Mouse (Mus musculus) left cerebral cortex, postnatal 10 days (tissue): ENCODE measurements around the gene Spesp1. TPM values are rescaled to one million over a fixed set of nuclear protein-coding genes. Genes with fewer than 3 reads are reported as not detected.

ENCODE experiments used
- DNase-seq, 2 experiments: peaks; one replicate each; pipeline ENCODE4 v3.0.0; 2021 to 2022; ENCODE audit warnings: low spot score in 2 of 2, mixed read lengths in 1 of 2; ENCODE audit errors: extremely low spot score in 1 of 2
- intact Hi-C: fragments of 180-260 bp; cut with DNase I; formaldehyde crosslinking; loops from one replicate; pipeline ENCODE4 v1.15.1; 2025
- total RNA-seq, 2 experiments: library from RNA; stranded (reverse); gene quantifications; 2 replicates each; pipeline ENCODE4 v1.2.3; 2021

The Spesp1 gene
- total RNA-seq, result not detected

GRCm38 (mm10) chr9:62281991-62282390 lies at the start of gene Spesp1:
Gene Spesp1, minus strand, starts transcription at chr9:62282208.
- intact Hi-C loops, result loop anchor here (10.0 kb wide), 1 partner anchor 843 kb away; no protein-coding TSS in a partner anchor

DNA sequence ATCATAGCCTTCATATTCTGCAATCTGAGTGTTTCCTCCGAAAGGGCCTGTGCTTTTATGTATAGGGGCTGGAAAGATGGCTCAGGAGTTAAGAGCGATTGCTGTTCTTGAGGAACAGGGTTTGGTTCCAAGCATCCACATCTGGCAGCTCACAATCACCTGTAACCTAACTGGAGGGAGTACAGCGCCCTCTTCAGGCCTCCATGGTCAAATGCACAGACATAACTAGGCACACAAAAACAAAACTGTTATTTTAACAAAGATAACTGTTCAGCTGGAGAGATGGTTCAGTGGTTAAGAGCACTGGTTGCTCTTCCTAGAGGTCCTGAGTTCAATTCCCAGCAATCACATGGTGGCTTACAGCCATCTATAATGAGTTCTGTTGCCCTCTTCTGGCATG lies 44.0 kb upstream of the Spesp1 start:
- intact Hi-C loops, result no loop called here
- no peak for DNase-seq

More at GRCm38 (mm10) chr9:62281991-62282390, at the start of gene Spesp1:
- peak in 1 of 2 experiments; percentile 36 for DNase-seq

DNA sequence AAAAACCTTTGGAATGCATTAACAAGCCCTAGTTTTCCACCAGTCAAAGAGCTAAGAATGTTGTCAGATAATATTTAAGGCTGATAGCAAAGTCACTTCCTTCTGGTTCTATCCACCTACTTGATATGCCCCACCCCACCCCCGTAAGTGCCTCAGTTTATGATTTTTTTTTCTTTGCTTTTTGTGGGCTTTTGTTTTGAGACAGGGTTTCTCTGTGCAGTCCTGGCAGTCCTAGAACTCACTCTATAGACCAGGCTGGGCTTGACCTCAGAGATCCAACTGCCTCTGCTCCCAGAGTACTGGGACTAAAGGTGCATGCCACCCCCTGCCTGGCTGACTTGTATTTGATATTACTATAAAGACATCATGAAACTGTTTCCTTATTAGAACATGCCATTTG lies 41.8 kb upstream of the Spesp1 start:
- DNase-seq, result no peak
- intact Hi-C loops, result no loop called here

- intact Hi-C loops, result no loop called here
- DNase-seq, result no peak
Measured at GRCm38 (mm10) chr9:62318729-62319128, 36.7 kb upstream of the Spesp1 start.

DNA sequence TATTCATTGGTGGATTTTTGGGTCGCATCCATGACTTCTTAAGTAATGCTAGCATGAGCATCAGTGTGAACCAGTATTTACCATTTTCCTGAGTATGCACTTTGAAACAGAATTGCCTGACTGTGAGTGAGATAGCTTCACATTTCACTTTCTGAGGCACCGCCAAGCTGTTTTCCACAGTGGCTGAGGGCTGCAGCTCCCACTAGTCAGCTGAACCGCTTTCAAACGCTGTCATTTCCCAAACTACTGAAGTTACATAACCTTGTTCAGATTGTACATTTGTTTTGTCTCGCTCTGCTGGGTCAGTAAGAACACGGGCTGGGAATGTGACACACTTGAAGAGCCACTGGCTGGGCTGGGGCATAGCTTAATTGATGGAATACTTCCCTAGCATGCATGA lies 33.5 kb upstream of the Spesp1 start:
- intact Hi-C loops, result no loop called here
- no peak for DNase-seq

GRCm38 (mm10) chr9:62296891-62297290 lies 14.9 kb upstream of the Spesp1 start:
- intact Hi-C loops, result loop anchor here (5.0 kb wide), 3 partner anchors 35 to 115 kb away; no protein-coding TSS in a partner anchor
- no peak for DNase-seq

- peak; percentile 79 to 83 for DNase-seq
- intact Hi-C loops, result loop anchor here (2.0 to 5.0 kb wide), 4 partner anchors 37 to 256 kb away; no protein-coding TSS in a partner anchor
Measured at GRCm38 (mm10) chr9:62295006-62295698, 13.1 kb upstream of the Spesp1 start.

DNA sequence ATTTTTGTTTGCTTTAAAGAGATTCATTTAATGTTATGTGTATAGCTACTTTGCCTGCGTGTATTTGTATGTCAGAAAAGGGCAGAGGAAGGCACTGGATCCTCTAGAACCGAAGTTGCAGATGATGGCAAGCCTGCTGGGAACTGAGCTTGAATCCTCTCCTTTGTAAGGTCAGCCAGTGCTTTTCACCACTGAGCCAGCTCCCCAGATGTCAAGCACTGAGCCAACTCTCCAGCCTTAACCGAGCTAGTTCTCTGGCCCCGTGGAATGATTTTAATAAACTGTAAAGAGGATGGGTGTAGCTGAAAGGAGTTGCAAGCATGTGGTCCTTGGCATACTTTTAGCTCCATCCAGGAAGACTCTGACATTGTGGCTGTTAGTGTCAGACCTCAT lies 5.6 kb upstream of the Spesp1 start:
- intact Hi-C loops, result loop anchor here (2.0 to 10.0 kb wide), 3 partner anchors 267 to 837 kb away; no protein-coding TSS in a partner anchor

GRCm38 (mm10) chr9:62286967-62287632 lies 5.1 kb upstream of the Spesp1 start:
- intact Hi-C loops, result loop anchor here (5.0 to 10.0 kb wide), 2 partner anchors 490 to 838 kb away; no protein-coding TSS in a partner anchor
- peak; percentile 69 to 79 for DNase-seq

More for the DNA sequence above, 5.6 kb upstream of the Spesp1 start:
- no peak for DNase-seq

DNA sequence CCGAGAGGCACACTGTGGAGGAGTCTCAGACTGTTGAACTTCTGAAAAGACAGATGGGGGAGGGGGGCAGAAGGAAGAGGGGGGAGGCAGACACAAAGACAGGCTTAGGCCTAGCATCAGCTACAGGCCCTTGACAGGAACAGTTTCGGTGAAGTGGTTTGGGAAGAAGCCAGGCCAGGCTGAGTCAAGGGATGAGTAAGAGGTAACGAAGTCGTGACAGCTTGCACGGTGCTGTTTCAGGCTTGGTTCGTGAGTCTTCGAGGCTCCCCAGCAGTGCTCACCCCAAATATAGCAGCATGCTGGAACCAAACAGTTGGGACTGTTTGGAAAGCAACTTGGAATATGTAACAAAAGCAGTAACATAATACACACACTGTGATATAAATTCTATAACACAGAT lies 2.3 kb upstream of the Spesp1 start:
- intact Hi-C loops, result loop anchor here (10.0 kb wide), 1 partner anchor 841 kb away; no protein-coding TSS in a partner anchor
- DNase-seq, result peak; percentile 48 to 57

- no peak for DNase-seq
- intact Hi-C loops, result no loop called here
Measured at GRCm38 (mm10) chr9:62276899-62277298, 5.1 kb downstream of the Spesp1 start.

DNA sequence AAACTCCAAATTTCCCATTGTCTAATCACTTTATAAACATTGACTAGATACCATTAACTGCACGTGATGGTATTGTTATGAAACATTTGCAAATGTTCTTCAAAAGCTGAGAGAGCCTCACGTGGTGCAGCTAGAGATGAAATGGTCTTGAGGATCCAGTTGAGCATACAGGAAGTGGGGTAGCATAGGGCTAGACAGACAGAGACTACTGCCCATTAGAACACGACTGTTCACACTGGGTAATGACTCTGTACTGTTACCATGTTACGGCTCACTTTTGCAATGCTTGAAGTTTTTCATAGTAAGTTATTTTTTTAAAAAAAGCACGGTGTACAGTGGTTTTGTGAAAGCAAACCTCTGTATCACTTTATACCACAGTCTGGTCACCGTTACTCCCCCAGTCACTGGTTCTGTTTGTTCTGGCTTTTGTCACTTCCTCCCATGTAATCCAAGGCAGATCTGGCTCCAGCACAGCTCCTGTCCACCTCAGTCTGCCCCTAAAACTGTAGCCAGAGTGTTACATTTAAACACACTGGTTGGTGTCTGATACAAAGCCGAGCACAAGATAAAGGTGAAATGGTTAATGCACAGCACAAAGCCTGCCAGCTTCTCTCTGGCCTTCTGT lies 11.1 kb downstream of the Spesp1 start:
- no peak for DNase-seq
- intact Hi-C loops, result no loop called here

DNA sequence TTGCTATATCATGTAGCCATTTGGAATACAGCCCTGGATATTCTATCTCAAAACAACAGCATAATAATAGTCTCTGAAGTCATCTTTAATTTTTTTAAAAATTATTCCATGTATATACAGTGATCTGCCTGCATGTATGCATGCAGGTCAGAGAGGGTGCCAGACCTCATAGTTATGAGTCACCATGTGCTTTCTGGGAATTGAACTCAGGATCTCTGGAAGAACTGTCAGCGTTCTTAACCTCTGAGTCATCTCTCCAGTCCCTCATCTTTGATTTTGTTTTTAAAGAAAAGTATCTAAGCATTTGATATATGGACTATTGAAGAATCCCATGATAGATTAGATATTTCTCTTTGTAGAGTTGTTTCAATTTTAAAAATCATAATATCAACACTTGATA lies 12.8 kb downstream of the Spesp1 start:
- no peak for DNase-seq
- intact Hi-C loops, result no loop called here

- DNase-seq, result no peak
- intact Hi-C loops, result no loop called here
Measured at GRCm38 (mm10) chr9:62265278-62265677, 16.7 kb downstream of the Spesp1 start.

DNA sequence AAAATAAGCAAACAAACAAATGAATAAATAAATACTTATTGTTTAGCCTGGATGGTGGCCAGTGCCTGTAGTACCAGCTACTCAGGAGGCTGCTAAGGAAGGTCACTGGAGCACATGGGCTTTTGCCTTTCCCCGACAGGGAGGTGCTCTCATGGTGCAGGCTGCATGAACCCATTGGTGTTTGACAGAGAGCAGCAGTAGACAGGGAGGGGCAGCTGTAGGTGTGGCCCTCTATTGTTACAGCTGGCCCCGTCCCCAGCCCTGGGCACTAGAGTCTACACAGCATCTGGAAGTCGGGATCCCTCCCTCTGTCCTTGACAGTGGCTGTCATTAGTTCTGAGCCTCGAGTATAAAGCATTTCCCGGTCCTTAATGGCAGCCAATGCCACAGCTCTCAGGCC lies 18.4 kb downstream of the Spesp1 start:
- DNase-seq, result no peak
- intact Hi-C loops, result no loop called here

DNA sequence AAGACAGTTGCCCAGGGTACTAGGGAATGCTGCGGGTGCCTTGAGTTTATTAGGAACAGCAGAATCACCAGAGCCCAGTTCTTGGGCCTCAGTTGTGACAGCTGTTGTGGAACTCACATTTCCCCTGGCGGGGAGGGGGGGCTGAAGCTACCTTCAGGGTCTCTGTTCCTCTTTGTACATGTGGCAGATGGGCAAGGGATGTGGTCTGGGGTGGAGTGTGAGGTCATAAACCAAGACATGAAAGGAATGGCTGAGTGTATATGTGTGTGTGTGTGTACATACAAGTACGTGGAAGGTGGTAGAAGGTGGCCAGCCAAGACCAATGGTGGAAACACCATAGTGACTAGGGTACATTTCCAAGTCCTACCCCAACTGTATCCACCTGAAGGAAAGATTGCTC lies 20.6 kb downstream of the Spesp1 start:
- intact Hi-C loops, result no loop called here
- no peak for DNase-seq

- DNase-seq, result no peak
- intact Hi-C loops, result no loop called here
Measured at GRCm38 (mm10) chr9:62261006-62261405, 21.0 kb downstream of the Spesp1 start.

DNA sequence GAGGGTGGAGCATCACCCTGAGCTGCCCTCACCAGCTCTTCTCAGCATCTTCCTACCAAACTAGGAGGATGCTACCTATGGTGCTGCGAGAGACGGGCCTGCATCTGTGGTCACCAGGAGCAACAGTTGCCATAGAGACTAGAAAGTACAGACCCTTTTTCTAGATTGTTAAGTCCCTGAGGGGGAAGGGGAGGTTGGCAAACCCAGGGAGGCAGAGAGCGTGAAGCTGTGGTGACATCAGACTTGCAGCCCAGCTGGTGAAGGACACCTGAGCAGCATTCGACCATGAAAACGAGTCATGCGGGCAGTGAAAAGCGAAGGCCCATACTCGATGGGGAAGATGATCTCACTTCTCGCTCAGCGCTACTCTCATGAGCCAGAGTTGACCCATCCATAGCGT lies 24.0 kb downstream of the Spesp1 start:
- intact Hi-C loops, result no loop called here
- no peak for DNase-seq

DNA sequence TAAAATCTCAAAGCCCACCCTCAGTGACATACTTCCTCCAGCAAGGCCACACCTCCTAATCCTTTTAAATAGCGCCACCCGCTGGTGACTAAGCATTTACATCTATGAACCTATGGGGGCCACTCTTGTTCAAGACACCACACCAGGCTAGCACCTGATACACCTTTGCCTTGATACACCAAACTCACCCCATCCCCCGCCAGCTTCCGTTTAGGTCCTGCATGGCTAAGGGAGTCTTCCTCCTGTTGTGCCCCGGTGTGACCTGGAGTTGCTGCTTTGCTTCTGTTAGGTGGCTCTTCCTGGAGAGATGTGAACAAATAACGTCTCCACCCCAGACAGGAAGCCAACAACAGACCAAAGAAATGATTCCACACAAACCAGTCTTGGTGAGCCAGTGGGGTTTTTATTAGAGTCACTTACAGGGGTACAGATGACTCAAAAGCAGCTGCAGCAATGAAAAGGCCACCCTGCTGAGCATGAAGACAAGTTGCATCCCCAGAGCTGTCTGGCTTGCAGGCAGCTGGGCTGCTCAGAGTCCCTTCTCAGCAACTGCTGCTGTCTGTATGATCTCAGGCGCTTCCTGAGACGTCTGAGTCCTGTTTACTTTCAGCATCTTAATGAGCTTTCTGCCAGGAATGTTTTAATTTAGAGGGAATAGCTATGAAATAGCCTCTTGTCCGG lies 26.0 kb downstream of the Spesp1 start:
- intact Hi-C loops, result no loop called here

More for the DNA sequence above, 26.0 kb downstream of the Spesp1 start:
- DNase-seq, result peak in 1 of 2 experiments; percentile 66
